12 mouse cellular contexts compared by ENCODE assay signal in genomic region chr14:106765884-106766467, GRCm38 (mm10).
DNase-seq lines count a peak whose midpoint lies in the region; ATAC-seq and TF ChIP-seq lines count a peak whose summit lies in the region.
"Had no signal": no experiment of that assay in that cellular context is flagged by ENCODE, and none has a peak within 500 bp of the region (broad histone marks: within the 10 kb centered on the region; RNA-seq: fewer than 3 reads in every experiment).

No protein-coding gene starts in this region.

- H3K27me3 ChIP-seq in forebrain, embryonic 11.5 days (ENCODE audit: control insufficient read depth, insufficient read depth, low read length), result no peaks in the 10 kb centered on the region
- H3K27me3 ChIP-seq in forebrain, embryonic 16.5 days (replicated peaks; ENCODE audit: control insufficient read depth, insufficient read depth, low read length), result no peaks in the 10 kb centered on the region
- no peaks in the 10 kb centered on the region for H3K27me3 ChIP-seq in forebrain, postnatal 0 days (ENCODE audit: insufficient read depth, low read length)

- TF ChIP-seq CTCF in layer of hippocampus, adult 2 months (conservative IDR thresholded peaks at IDR 0.05), result peak; percentile 78
- TF ChIP-seq CTCF in forebrain, postnatal 0 days (IDR thresholded peaks at IDR 0.05; ENCODE audit: low read depth), result peak; percentile 61

- H3K9ac ChIP-seq in forebrain, embryonic 11.5 days (ENCODE audit: low read length), result no peak overlapping the region
- no peak overlapping the region for H3K9ac ChIP-seq in forebrain, embryonic 16.5 days (replicated peaks; ENCODE audit: low read depth, low read length)
- no peak overlapping the region for H3K9ac ChIP-seq in forebrain, postnatal 0 days

- H3K36me3 ChIP-seq in forebrain, embryonic 11.5 days (ENCODE audit: control insufficient read depth, insufficient read depth, low read length), result no peaks in the 10 kb centered on the region
- H3K36me3 ChIP-seq in forebrain, embryonic 16.5 days (ENCODE audit: control insufficient read depth, insufficient read depth), result no peaks in the 10 kb centered on the region
- H3K36me3 ChIP-seq in forebrain, postnatal 0 days (ENCODE audit: insufficient read depth), result no peaks in the 10 kb centered on the region

- no peaks in the 10 kb centered on the region for H3K4me1 ChIP-seq in forebrain, embryonic 11.5 days (replicated peaks; ENCODE audit: control insufficient read depth, insufficient read depth, low read length)
- 0 out of 2 replicates have a peak, but pooled peaks cover 2% of the 10 kb centered on the region for H3K4me1 ChIP-seq in forebrain, embryonic 16.5 days (replicated peaks; ENCODE audit: control insufficient read depth, insufficient read depth, low read length)
- no peaks in the 10 kb centered on the region for H3K4me1 ChIP-seq in forebrain, postnatal 0 days (ENCODE audit: insufficient read depth)

- H3K9me3 ChIP-seq in forebrain, embryonic 11.5 days (ENCODE audit: control insufficient read depth, low read length), result no peaks in the 10 kb centered on the region
- H3K9me3 ChIP-seq in forebrain, embryonic 16.5 days (ENCODE audit: control insufficient read depth, low read length), result no peaks in the 10 kb centered on the region
- H3K9me3 ChIP-seq in forebrain, postnatal 0 days (ENCODE audit: low read length), result no peaks in the 10 kb centered on the region

- peak; percentile 68 for ATAC-seq in forebrain, embryonic 11.5 days (replicated peaks; ENCODE audit: low FRiP score)
- no peak for ATAC-seq in forebrain, embryonic 16.5 days
- no peak for ATAC-seq in forebrain, postnatal 0 days
- ATAC-seq: intestine, embryonic 16.5 days had no signal

- H3K27ac ChIP-seq in forebrain, embryonic 11.5 days (ENCODE audit: low read depth, low read length), result no peak overlapping the region
- no peak overlapping the region for H3K27ac ChIP-seq in forebrain, embryonic 16.5 days (ENCODE audit: low read length)
- H3K27ac ChIP-seq in layer of hippocampus, adult 2 months, result no peak overlapping the region
- no peak overlapping the region for H3K27ac ChIP-seq in forebrain, postnatal 0 days (ENCODE audit: low read depth, low read length)

- no peak for DNase-seq in forebrain, embryonic 11.5 days (ENCODE audit: low spot score)
- no peak for DNase-seq in layer of hippocampus, adult 2 months (ENCODE audit: low spot score in 2 of 2)
- DNase-seq in layer of hippocampus, postnatal 36 days, result no peak
- DNase-seq in ES-CJ7 (ENCODE audit: low read depth, low spot score), result peak; percentile 14
- DNase-seq in forebrain, postnatal 0 days, result no peak
- no peak for DNase-seq in B cell, adult 2 months
- no peak for DNase-seq in heart, adult 9 months (ENCODE audit: low spot score in 2 of 2)
- DNase-seq: heart, adult 18-20 months; right cerebral cortex, adult 18-20 months had no signal

- WGBS in forebrain, embryonic 11.5 days, result 68% methylated on average over 8 of the region's 8 CpGs
- 75% methylated on average over 8 of the region's 8 CpGs for WGBS in forebrain, embryonic 16.5 days
- 72% methylated on average over 8 of the region's 8 CpGs for WGBS in forebrain, postnatal 0 days

- H3K4me2 ChIP-seq in forebrain, embryonic 11.5 days (ENCODE audit: low read depth, low read length, severe bottlenecking), result no peak overlapping the region
- no peak overlapping the region for H3K4me2 ChIP-seq in forebrain, embryonic 16.5 days (ENCODE audit: low read length)
- H3K4me2 ChIP-seq in forebrain, postnatal 0 days (ENCODE audit: low read depth), result no peak overlapping the region

- no peak overlapping the region for H3K4me3 ChIP-seq in forebrain, embryonic 11.5 days (ENCODE audit: low read depth, low read length)
- H3K4me3 ChIP-seq in forebrain, embryonic 16.5 days (replicated peaks; ENCODE audit: low read length), result no peak overlapping the region
- no peak overlapping the region for H3K4me3 ChIP-seq in layer of hippocampus, adult 2 months
- no peak overlapping the region for H3K4me3 ChIP-seq in forebrain, postnatal 0 days (ENCODE audit: low read depth, low read length)
- H3K4me3 ChIP-seq: erythroblast, embryonic 14.5 days had no signal
